Mouse (Mus musculus): ENCODE results near the gene Ifih1. TPM values are rescaled to one million over a fixed set of nuclear protein-coding genes. Genes with fewer than 3 reads are reported as not detected.

Ifih1 gene
- polyA plus RNA-seq, 1 experiment from 2014 or later = 1.8 TPM

DNA sequence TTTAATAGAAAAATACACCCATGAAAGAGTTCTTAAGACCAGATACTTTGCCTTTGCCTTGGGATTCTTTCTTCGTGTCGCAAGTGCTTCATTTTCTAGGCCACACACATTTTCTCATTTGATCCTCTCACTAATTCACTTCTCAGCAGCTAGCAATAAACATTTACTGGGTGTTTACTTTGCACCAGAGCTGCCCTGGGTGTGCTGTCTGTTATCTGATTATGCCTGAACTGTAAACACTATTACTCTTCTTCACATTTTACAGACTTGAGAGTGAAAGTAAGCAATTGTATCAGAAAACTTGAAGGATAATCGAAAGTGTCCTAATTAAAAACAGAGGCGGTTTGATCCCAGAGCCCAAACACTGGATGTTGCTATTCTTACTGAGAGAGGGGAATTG, 56.7 kb downstream of the Ifih1 start:
- Histone ChIP-seq H3K4me1 (ENCODE audit: control insufficient read depth, insufficient read depth, low read length) (no peaks in the 10 kb centered on the region), H3K9me3 (ENCODE audit: control insufficient read depth, low read length) (no peaks in the 10 kb centered on the region), H3K4me2 (ENCODE audit: low read depth) (no peak overlapping the region), H3K36me3 (ENCODE audit: control insufficient read depth, insufficient read depth, low read length) (no peaks in the 10 kb centered on the region), H3K27me3 (ENCODE audit: control insufficient read depth, insufficient read depth, low read length) (no peaks in the 10 kb centered on the region), H3K27ac (ENCODE audit: low read depth, low read length) (no peak overlapping the region), H3K4me3 (ENCODE audit: low read depth, low read length) (no peak overlapping the region), H3K9ac (ENCODE audit: low read length) (no peak overlapping the region)
- DNase-seq (ENCODE audit: low spot score) (no peak), ATAC-seq (ENCODE audit: insufficient read depth, low FRiP score, low TSS enrichment) (no peak)
- 80% methylated on average over 4 of the region's 4 CpGs for WGBS

DNA sequence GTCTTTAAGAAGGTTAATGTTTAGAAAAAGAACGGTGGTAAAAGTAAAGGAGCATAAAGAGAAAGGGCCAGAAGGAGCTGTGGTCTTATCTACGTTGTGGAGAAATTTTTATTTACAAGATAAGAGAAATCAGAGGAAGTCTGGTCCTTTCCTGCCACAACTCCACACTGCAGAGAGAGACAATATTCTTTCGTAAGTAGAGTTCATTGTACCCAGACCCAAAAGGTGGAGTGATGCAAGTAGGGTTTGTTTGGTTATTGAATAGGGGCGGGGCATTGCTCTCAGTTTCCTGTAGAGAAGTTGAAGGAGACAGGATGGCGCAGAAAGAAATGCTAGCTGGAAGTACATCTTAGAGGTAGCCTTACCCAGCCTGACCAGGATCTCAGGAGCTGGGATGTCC, 60.3 kb downstream of the Ifih1 start:
- no peak for DNase-seq (ENCODE audit: low spot score)
- no peaks in the 10 kb centered on the region for H3K4me1 ChIP-seq (ENCODE audit: control insufficient read depth, insufficient read depth, low read length)
- no peaks in the 10 kb centered on the region for H3K27me3 ChIP-seq (ENCODE audit: control insufficient read depth, insufficient read depth, low read length)
- no peak overlapping the region for H3K4me2 ChIP-seq (ENCODE audit: low read depth)
- H3K4me3 ChIP-seq (ENCODE audit: low read depth, low read length) = no peak overlapping the region
- no peaks in the 10 kb centered on the region for H3K36me3 ChIP-seq (ENCODE audit: control insufficient read depth, insufficient read depth, low read length)
- H3K27ac ChIP-seq (ENCODE audit: low read depth, low read length) = no peak overlapping the region
- H3K9me3 ChIP-seq (ENCODE audit: control insufficient read depth, low read length) = no peaks in the 10 kb centered on the region
- no peak overlapping the region for H3K9ac ChIP-seq (ENCODE audit: low read length)
- ATAC-seq (ENCODE audit: insufficient read depth, low FRiP score, low TSS enrichment) = no peak
- WGBS = 93% methylated on average over 5 of the region's 5 CpGs

DNA sequence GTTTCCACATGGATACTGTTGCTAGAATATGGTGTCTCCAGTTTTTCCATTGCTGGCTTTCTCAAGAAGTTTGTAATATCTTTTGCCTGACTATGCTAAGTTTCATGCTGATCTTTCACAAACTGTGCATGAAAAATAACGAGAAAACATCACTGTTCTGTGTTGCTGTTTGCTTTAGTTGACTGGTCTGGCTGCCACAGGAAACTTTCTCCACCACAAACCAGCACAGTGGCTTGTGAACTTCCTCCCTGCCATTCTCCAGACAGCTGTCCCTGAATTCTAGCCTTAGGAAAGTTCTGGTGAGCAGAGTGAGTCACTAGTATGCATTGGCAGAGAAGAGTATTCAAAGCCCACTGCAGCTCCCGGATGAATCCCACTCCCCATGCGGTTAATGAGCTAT, 71.1 kb downstream of the Ifih1 start:
- Histone ChIP-seq H3K27ac (ENCODE audit: low read depth, low read length) (no peak overlapping the region), H3K36me3 (ENCODE audit: control insufficient read depth, insufficient read depth, low read length) (no peaks in the 10 kb centered on the region), H3K9me3 (ENCODE audit: control insufficient read depth, low read length) (no peaks in the 10 kb centered on the region), H3K9ac (ENCODE audit: low read length) (no peak overlapping the region), H3K4me2 (ENCODE audit: low read depth) (no peak overlapping the region), H3K27me3 (ENCODE audit: control insufficient read depth, insufficient read depth, low read length) (no peaks in the 10 kb centered on the region), H3K4me3 (ENCODE audit: low read depth, low read length) (no peak overlapping the region), H3K4me1 (ENCODE audit: control insufficient read depth, insufficient read depth, low read length) (no peaks in the 10 kb centered on the region)
- DNase-seq (ENCODE audit: low spot score) (no peak), ATAC-seq (ENCODE audit: insufficient read depth, low FRiP score, low TSS enrichment) (no peak)
- WGBS = 80% methylated on average over 3 of the region's 3 CpGs

DNA sequence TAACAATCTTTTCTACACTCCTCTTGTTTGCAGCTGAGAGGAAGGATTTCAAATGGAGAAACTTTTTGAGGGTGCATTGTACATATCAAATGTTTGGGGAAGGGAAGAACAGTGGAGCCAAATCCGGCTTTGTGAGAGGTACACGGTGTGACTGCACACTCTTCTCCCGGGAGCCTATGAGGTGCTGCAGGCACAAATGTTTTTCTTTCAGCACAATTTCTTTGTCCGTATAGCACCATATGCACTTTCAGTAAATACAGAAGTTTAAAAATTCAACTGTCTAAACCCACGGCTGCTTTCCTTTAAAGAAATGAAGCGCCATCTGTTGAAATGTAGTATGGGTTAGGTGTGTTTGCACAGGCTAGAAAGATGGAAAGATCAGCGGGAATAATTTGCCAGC, 71.8 kb downstream of the Ifih1 start:
- WGBS = 68% methylated on average over 7 of the region's 7 CpGs
- no peak for ATAC-seq (ENCODE audit: insufficient read depth, low FRiP score, low TSS enrichment)
- no peak overlapping the region for H3K4me2 ChIP-seq (ENCODE audit: low read depth)
- no peak overlapping the region for H3K4me3 ChIP-seq (ENCODE audit: low read depth, low read length)
- H3K27ac ChIP-seq (ENCODE audit: low read depth, low read length) = no peak overlapping the region
- no peaks in the 10 kb centered on the region for H3K9me3 ChIP-seq (ENCODE audit: control insufficient read depth, low read length)
- H3K4me1 ChIP-seq (ENCODE audit: control insufficient read depth, insufficient read depth, low read length) = no peaks in the 10 kb centered on the region
- peak; percentile 12 for DNase-seq (ENCODE audit: low spot score)
- H3K27me3 ChIP-seq (ENCODE audit: control insufficient read depth, insufficient read depth, low read length) = no peaks in the 10 kb centered on the region
- H3K9ac ChIP-seq (ENCODE audit: low read length) = no peak overlapping the region
- no peaks in the 10 kb centered on the region for H3K36me3 ChIP-seq (ENCODE audit: control insufficient read depth, insufficient read depth, low read length)

DNA sequence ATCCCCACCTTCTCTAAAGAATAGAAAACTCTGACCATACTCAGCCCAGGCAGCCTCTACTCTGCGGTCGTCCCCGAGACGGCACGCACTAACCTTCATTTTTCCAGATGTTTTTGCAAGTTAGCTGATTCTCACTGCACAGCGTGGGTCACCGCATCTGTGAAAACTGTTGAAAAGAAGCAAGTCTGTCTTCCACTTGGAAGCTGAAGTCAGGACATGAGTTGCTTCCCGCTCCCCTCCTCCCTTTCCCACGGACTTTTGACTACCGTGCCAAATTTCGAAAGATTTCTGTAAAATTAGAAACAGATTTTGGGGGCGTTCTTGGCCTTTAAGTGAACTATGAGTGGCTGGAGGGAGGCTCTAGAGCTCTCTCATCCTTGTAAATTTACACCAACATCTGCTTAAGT, 72.3 kb downstream of the Ifih1 start, which contains the start of gene Fap:
TSS of gene Fap (minus strand) at position 323 of the 407 bp plus-strand sequence.
- no peak for ATAC-seq (ENCODE audit: insufficient read depth, low FRiP score, low TSS enrichment)

DNA sequence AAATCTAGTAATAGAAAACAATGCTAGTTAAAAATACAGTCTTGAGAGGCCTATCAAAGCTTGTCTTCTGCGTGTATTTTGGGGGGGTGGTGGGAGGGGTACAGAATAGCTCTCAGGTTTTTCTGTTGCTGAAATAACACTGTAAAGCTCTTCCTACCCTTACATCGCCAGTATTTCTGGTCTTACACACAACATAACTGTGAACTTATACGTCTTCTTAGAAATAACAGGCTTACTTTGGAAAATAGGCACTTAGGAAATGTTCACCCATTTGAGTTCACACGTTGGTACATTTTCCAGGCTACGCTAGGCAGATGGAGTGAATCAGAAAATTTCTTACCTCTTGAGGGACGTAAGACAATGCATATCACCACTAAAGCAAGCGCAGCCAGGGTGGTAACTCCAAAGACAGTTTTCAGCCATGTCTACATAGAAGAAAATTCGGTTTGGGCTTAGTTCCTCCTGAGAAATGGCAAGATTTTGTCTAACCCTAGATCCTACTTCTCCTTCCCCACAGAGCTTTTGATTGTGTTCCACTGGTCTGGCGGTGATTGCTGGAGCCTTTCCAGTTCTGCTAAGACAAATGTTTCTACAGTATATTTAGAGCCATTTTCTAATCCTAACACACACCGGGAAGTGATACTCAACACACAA, 72.8 kb downstream of the Ifih1 start:
- Histone ChIP-seq H3K27ac (ENCODE audit: low read depth, low read length) (peak overlapping the region; percentile 42; the same call in 1 of the 2 replicates), H3K36me3 (ENCODE audit: control insufficient read depth, insufficient read depth, low read length) (no peaks in the 10 kb centered on the region), H3K9me3 (ENCODE audit: control insufficient read depth, low read length) (no peaks in the 10 kb centered on the region), H3K27me3 (ENCODE audit: control insufficient read depth, insufficient read depth, low read length) (no peaks in the 10 kb centered on the region), H3K4me2 (ENCODE audit: low read depth) (peak overlapping the region; percentile 12; the same call in 1 of the 2 replicates), H3K4me1 (ENCODE audit: control insufficient read depth, insufficient read depth, low read length) (no peaks in the 10 kb centered on the region), H3K9ac (ENCODE audit: low read length) (no peak overlapping the region), H3K4me3 (ENCODE audit: low read depth, low read length) (peak overlapping the region; percentile 1; the same call in 1 of the 2 replicates)
- ATAC-seq (ENCODE audit: insufficient read depth, low FRiP score, low TSS enrichment) (no peak), DNase-seq (ENCODE audit: low spot score) (peak; percentile 16)
- WGBS = 73% methylated on average over 10 of the region's 10 CpGs

More for the DNA sequence above, 72.3 kb downstream of the Ifih1 start, which contains the start of gene Fap:
- Histone ChIP-seq H3K27ac (ENCODE audit: low read depth, low read length) (peak within 1 kb of the TSS; percentile 42; the same call in 1 of the 2 replicates), H3K4me1 (ENCODE audit: control insufficient read depth, insufficient read depth, low read length) (no peaks in the 10 kb centered on the region), H3K9ac (ENCODE audit: low read length) (no peak within 1 kb of the TSS), H3K4me2 (ENCODE audit: low read depth) (peak within 1 kb of the TSS; percentile 12; the same call in 1 of the 2 replicates), H3K27me3 (ENCODE audit: control insufficient read depth, insufficient read depth, low read length) (no peaks in the 10 kb centered on the region), H3K9me3 (ENCODE audit: control insufficient read depth, low read length) (no peaks in the 10 kb centered on the region), H3K36me3 (ENCODE audit: control insufficient read depth, insufficient read depth, low read length) (no peaks in the 10 kb centered on the region), H3K4me3 (ENCODE audit: low read depth, low read length) (peak within 1 kb of the TSS; percentile 1; the same call in 1 of the 2 replicates)
- peak; percentile 52 for DNase-seq (ENCODE audit: low spot score)
- WGBS = 67% methylated on average over 12 of the region's 12 CpGs

DNA sequence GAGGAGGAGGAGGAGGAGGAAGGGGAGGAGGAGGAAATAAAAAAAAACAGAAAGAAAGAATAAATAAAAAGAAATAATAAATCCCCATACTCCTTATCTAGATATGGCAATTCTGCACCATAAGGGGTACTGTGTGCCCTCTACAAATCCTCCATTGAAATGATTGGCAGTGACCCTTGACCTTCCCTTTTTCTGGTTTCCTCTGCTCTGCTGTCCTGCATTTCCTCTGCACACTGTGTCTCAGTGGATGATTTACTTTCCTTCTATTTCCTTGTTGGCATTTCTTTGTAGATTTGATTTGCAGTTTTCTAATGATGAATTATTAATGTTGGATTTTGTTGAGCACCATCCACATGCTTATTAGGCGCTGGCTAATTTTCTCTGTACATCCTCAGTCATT, 81.4 kb downstream of the Ifih1 start:
- WGBS = 86% methylated on average over 1 of the region's 1 CpGs
- Histone ChIP-seq H3K4me1 (ENCODE audit: control insufficient read depth, insufficient read depth, low read length) (no peaks in the 10 kb centered on the region), H3K27ac (ENCODE audit: low read depth, low read length) (no peak overlapping the region), H3K9me3 (ENCODE audit: control insufficient read depth, low read length) (no peaks in the 10 kb centered on the region), H3K9ac (ENCODE audit: low read length) (no peak overlapping the region), H3K4me3 (ENCODE audit: low read depth, low read length) (no peak overlapping the region), H3K4me2 (ENCODE audit: low read depth) (no peak overlapping the region), H3K36me3 (ENCODE audit: control insufficient read depth, insufficient read depth, low read length) (no peaks in the 10 kb centered on the region), H3K27me3 (ENCODE audit: control insufficient read depth, insufficient read depth, low read length) (no peaks in the 10 kb centered on the region)
- ATAC-seq (ENCODE audit: insufficient read depth, low FRiP score, low TSS enrichment) (no peak), DNase-seq (ENCODE audit: low spot score) (no peak)

DNA sequence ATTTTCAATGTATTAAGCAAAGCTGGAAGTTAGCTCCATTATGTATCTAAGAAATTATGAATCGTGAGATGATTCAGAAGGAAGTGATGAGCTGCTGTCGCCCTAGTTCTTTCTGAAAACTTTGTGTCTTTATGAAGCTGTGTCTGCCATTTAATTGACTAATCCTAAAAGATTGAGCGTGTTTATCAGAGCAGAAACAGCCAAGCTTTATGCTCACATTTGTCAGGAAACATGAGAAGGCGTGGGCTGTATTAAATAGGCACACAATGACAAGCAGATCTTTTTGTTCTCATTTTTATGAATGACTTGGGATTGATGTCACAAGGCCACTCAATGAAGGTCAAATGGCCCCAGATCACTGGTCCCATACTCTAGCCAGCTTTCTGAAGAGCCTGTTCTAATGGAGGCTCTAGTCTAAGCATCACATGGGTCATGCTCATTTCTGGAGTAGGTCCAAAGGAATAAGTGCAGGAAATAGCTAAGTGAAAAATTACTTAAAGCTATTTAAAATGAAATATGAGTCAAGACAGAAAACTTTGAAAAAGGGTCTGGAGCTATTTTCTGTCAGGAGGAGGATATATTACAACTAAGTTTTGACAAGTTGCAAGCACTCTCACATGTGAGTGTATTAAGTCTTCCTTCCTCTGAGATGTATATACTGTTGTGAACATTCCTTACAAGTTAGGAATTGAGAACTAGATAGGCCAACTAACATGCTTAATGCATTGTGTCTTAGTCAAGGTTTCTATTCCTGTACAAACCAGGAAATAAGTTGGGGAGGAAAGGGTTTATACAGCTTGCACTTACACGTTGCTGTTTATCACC, 83.2 kb downstream of the Ifih1 start:
- WGBS = 83% methylated on average over 5 of the region's 5 CpGs
- Histone ChIP-seq H3K9me3 (ENCODE audit: control insufficient read depth, low read length) (no peaks in the 10 kb centered on the region), H3K27ac (ENCODE audit: low read depth, low read length) (no peak overlapping the region), H3K4me2 (ENCODE audit: low read depth) (no peak overlapping the region), H3K36me3 (ENCODE audit: control insufficient read depth, insufficient read depth, low read length) (no peaks in the 10 kb centered on the region), H3K4me1 (ENCODE audit: control insufficient read depth, insufficient read depth, low read length) (no peaks in the 10 kb centered on the region), H3K27me3 (ENCODE audit: control insufficient read depth, insufficient read depth, low read length) (no peaks in the 10 kb centered on the region), H3K4me3 (ENCODE audit: low read depth, low read length) (no peak overlapping the region), H3K9ac (ENCODE audit: low read length) (no peak overlapping the region)
- DNase-seq (ENCODE audit: low spot score) (no peak), ATAC-seq (ENCODE audit: insufficient read depth, low FRiP score, low TSS enrichment) (no peak)
